Mouse (Mus musculus) CH12.LX (cell line): ENCODE data around the gene Aebp1.

Source experiments
- CTCF ChIP-seq, 2 experiments: IDR thresholded peaks in 1 of 2; conservative IDR thresholded peaks in 1 of 2; 2 replicates each; pipeline ENCODE4 v1.5.1; 2011 to 2012; ENCODE audit warnings: low read depth in 2 of 2, low read length in 2 of 2, improper control_type of control experiment in 1 of 2, inconsistent platforms in 1 of 2, mild to moderate bottlenecking in 1 of 2, moderate library complexity in 1 of 2
- EP300 ChIP-seq: IDR thresholded peaks from 2 replicates; pipeline ENCODE4 v1.6.1; 2011; ENCODE audit warnings: low read length, improper control_type of control experiment
- GABPA ChIP-seq: IDR thresholded peaks from 2 replicates; pipeline ENCODE4 v1.6.1; 2012; ENCODE audit warnings: low read depth, low read length, improper control_type of control experiment, inconsistent platforms; ENCODE audit not compliant: insufficient replicate concordance
- KAT2A ChIP-seq: IDR thresholded peaks from 2 replicates; pipeline ENCODE4 v1.6.1; 2012; ENCODE audit warnings: low read length, improper control_type of control experiment, inconsistent platforms; ENCODE audit not compliant: insufficient replicate concordance
- NRF1 ChIP-seq: IDR thresholded peaks from 2 replicates; pipeline ENCODE4 v1.6.1; 2014; ENCODE audit warnings: low read depth, mild to moderate bottlenecking, inconsistent platforms, low read length, improper control_type of control experiment, moderate library complexity
- POLR2A ChIP-seq: IDR thresholded peaks from 2 replicates; pipeline ENCODE4 v1.6.1; 2011; ENCODE audit warnings: low read depth, mild to moderate bottlenecking, improper control_type of control experiment, low read length
- POLR2AphosphoS2 ChIP-seq: IDR thresholded peaks from 2 replicates; pipeline ENCODE4 v1.6.1; 2011; ENCODE audit warnings: low read depth, low read length, improper control_type of control experiment
- SMC3 ChIP-seq: IDR thresholded peaks from 2 replicates; pipeline ENCODE4 v1.6.1; 2011; ENCODE audit warnings: low read depth, low read length, improper control_type of control experiment
- UBTF ChIP-seq: IDR thresholded peaks from 2 replicates; pipeline ENCODE4 v1.6.1; 2012; ENCODE audit warnings: low read depth, mild to moderate bottlenecking, inconsistent platforms, low read length, improper control_type of control experiment, moderate library complexity
- ZNF384 ChIP-seq: IDR thresholded peaks from 2 replicates; pipeline ENCODE4 v1.6.1; 2012; ENCODE audit warnings: low read depth, low read length, improper control_type of control experiment, inconsistent platforms

DNA sequence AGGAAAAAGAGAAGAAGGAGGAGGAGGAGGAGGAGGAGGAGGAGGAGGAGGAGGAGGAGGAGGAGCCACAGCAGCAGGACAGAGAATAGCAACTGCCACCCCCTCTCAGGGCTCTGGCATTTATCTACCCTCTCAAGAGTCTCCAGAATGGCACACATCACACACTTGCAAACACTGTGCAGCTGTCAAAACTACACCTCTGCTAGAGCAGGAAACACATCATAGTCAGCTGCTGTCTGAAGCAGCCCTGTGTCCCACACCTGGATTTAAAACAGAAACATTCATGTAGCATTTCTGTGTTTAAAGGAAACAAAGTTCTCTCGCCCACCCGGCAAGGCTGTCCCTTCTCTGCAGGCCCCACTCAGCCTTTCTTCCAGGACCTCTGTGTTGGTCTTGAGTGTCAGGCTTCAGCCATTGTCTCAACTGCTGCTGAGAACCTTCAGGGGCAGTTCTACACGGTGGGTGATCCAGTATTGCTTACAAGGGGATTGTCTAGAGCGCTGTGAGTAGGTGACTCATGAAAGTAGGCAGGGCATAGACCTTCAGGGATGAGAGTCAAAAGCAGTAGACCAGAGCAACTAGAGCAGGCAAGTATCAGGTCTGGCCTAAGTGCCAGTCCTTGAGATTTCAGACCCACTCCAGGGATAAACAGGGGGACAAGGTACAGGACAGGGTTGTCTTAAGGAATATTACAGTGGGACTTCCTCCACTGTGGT is 10.6 kb upstream of the Aebp1 start:
- no peak for TF ChIP-seq EP300
- no peak for TF ChIP-seq POLR2A
- TF ChIP-seq GABPA: no peak
- no peak for TF ChIP-seq CTCF (conservative IDR thresholded peaks at IDR 0.05 in 1 of 2, IDR thresholded peaks at IDR 0.05 in 1 of 2; ENCODE audit: low read depth in 2 of 2, low read length in 2 of 2)
- TF ChIP-seq NRF1: no peak
- no peak for TF ChIP-seq POLR2AphosphoS2
- TF ChIP-seq UBTF: no peak
- TF ChIP-seq KAT2A: no peak
- no peak for TF ChIP-seq ZNF384
- no peak for TF ChIP-seq SMC3
